8 mouse cellular contexts compared by ENCODE assay signal in genomic region chr6:35177650-35178272, GRCm38 (mm10). TPM values are rescaled to one million over a fixed set of nuclear protein-coding genes. Genes with fewer than 3 reads are reported as not detected.
DNase-seq lines count a peak whose midpoint lies in the region; ATAC-seq and TF ChIP-seq lines count a peak whose summit lies in the region.

No protein-coding gene starts in this region.

- no peaks in the 10 kb centered on the region for H3K36me3 ChIP-seq in kidney, embryonic 15.5 days
- H3K36me3 ChIP-seq in heart, embryonic 15.5 days = no peaks in the 10 kb centered on the region
- no peaks in the 10 kb centered on the region for H3K36me3 ChIP-seq in liver, embryonic 11.5 days (ENCODE audit: control insufficient read depth, insufficient read depth, low read length)
- H3K36me3 ChIP-seq in midbrain, postnatal 0 days (ENCODE audit: insufficient read depth, low read length) = no peaks in the 10 kb centered on the region

- H3K27ac ChIP-seq in kidney, embryonic 15.5 days = peak overlapping the region; percentile 97
- H3K27ac ChIP-seq in heart, embryonic 15.5 days = peak overlapping the region; percentile 93
- peak overlapping the region; percentile 93 for H3K27ac ChIP-seq in liver, embryonic 11.5 days (ENCODE audit: low read depth, low read length)
- H3K27ac ChIP-seq in midbrain, postnatal 0 days (ENCODE audit: low read depth, low read length) = peak overlapping the region; percentile 99

- H3K4me1 ChIP-seq in kidney, embryonic 15.5 days = 0 out of 2 replicates have a peak, but pooled peaks cover 4% of the 10 kb centered on the region
- peaks cover 6% of the 10 kb centered on the region; the same call in 1 of the 2 replicates for H3K4me1 ChIP-seq in heart, embryonic 15.5 days (replicated peaks)
- peaks cover 10% of the 10 kb centered on the region for H3K4me1 ChIP-seq in liver, embryonic 11.5 days (replicated peaks; ENCODE audit: control insufficient read depth, insufficient read depth, low read length)
- H3K4me1 ChIP-seq in midbrain, postnatal 0 days (ENCODE audit: insufficient read depth, low read length) = no peaks in the 10 kb centered on the region

- DNase-seq in kidney, adult 18-20 months = no peak
- peak; percentile 73 for DNase-seq in R1 (ENCODE audit: low read depth, low spot score)
- DNase-seq in embryo, embryonic 11.5 days (ENCODE audit: low read depth, low spot score) = peak; percentile 29
- peak; percentile 77 for DNase-seq in liver, embryonic 11.5 days (ENCODE audit: low spot score)
- peak; percentile 45 for DNase-seq in midbrain, postnatal 0 days (ENCODE audit: low spot score)
- DNase-seq in testis, postnatal 14 days (ENCODE audit: low spot score) = peak; percentile 82

- H3K9me3 ChIP-seq in kidney, embryonic 15.5 days (replicated peaks) = no peaks in the 10 kb centered on the region
- H3K9me3 ChIP-seq in heart, embryonic 15.5 days (replicated peaks) = no peaks in the 10 kb centered on the region
- H3K9me3 ChIP-seq in liver, embryonic 11.5 days (ENCODE audit: control insufficient read depth, low read length) = no peaks in the 10 kb centered on the region
- no peaks in the 10 kb centered on the region for H3K9me3 ChIP-seq in midbrain, postnatal 0 days (ENCODE audit: low read length)

- H3K9ac ChIP-seq in kidney, embryonic 15.5 days = peak overlapping the region; percentile 94
- peak overlapping the region; percentile 81 for H3K9ac ChIP-seq in heart, embryonic 15.5 days
- H3K9ac ChIP-seq in liver, embryonic 11.5 days (ENCODE audit: low read depth, low read length) = peak overlapping the region; percentile 97
- H3K9ac ChIP-seq in midbrain, postnatal 0 days (replicated peaks; ENCODE audit: low read length, poor library complexity, severe bottlenecking) = peak overlapping the region; percentile 91

- under 1% methylated on average over 69 of the region's 69 CpGs for WGBS in kidney, embryonic 15.5 days
- under 1% methylated on average over 66 of the region's 69 CpGs for WGBS in heart, embryonic 15.5 days
- WGBS in liver, embryonic 11.5 days = under 1% methylated on average over 64 of the region's 69 CpGs
- WGBS in midbrain, postnatal 0 days = under 1% methylated on average over 66 of the region's 69 CpGs

- no peak for TF ChIP-seq CTCF in midbrain, postnatal 0 days (IDR thresholded peaks at IDR 0.05)

- H3K4me3 ChIP-seq in kidney, embryonic 15.5 days (replicated peaks) = peak overlapping the region; percentile 90
- peak overlapping the region; percentile 70 for H3K4me3 ChIP-seq in heart, embryonic 15.5 days
- peak overlapping the region; percentile 94 for H3K4me3 ChIP-seq in liver, embryonic 11.5 days (ENCODE audit: low read depth, low read length)
- H3K4me3 ChIP-seq in midbrain, postnatal 0 days (ENCODE audit: low read depth, low read length) = peak overlapping the region; percentile 91

- ATAC-seq in kidney, embryonic 15.5 days (replicated peaks; ENCODE audit: low FRiP score) = peak; percentile 72; the same call in 1 of the 2 replicates
- peak; percentile 51 for ATAC-seq in heart, embryonic 15.5 days (replicated peaks; ENCODE audit: insufficient number of reproducible peaks, insufficient read depth, low FRiP score, low read depth)
- ATAC-seq in liver, embryonic 11.5 days (replicated peaks; ENCODE audit: low FRiP score) = peak; percentile 55
- ATAC-seq in midbrain, postnatal 0 days (ENCODE audit: low FRiP score) = peak; percentile 85

- H3K27me3 ChIP-seq in kidney, embryonic 15.5 days = no peaks in the 10 kb centered on the region
- no peaks in the 10 kb centered on the region for H3K27me3 ChIP-seq in heart, embryonic 15.5 days
- no peaks in the 10 kb centered on the region for H3K27me3 ChIP-seq in liver, embryonic 11.5 days (replicated peaks; ENCODE audit: control insufficient read depth, insufficient read depth, low read length)
- no peaks in the 10 kb centered on the region for H3K27me3 ChIP-seq in midbrain, postnatal 0 days (ENCODE audit: insufficient read depth, low read length)

- peak overlapping the region; percentile 86 for H3K4me2 ChIP-seq in kidney, embryonic 15.5 days
- H3K4me2 ChIP-seq in heart, embryonic 15.5 days = peak overlapping the region; percentile 87
- H3K4me2 ChIP-seq in liver, embryonic 11.5 days = peak overlapping the region; percentile 82
- H3K4me2 ChIP-seq in midbrain, postnatal 0 days (ENCODE audit: low read depth, low read length, poor library complexity, severe bottlenecking) = peak overlapping the region; percentile 82

RNA-seq across cellular contexts. Expression of gene Nup205, which starts 0.5 kb away (rescaled TPM):
- polyA plus RNA-seq in kidney, embryonic 15.5 days (2015; fragmentation: Nextera tagmentation; extraction: Ambion mirVana) = 38.1 and 43.7 TPM in 2 replicates
- polyA plus RNA-seq in heart, embryonic 15.5 days (2015; fragmentation: Nextera tagmentation; extraction: Ambion mirVana) = 18.9 and 24.4 TPM in 2 replicates
- 63.0 and 74.0 TPM in 2 replicates for polyA plus RNA-seq in liver, embryonic 11.5 days (2014; fragmentation: Nextera tagmentation; extraction: Ambion mirVana)
- total RNA-seq in midbrain, postnatal 0 days (2014; rRNA removed) = 41.7 and 50.2 TPM in 2 replicates
- 9.4 and 10.3 TPM in 2 replicates for polyA plus RNA-seq in midbrain, postnatal 0 days (2015; fragmentation: Nextera tagmentation; extraction: Ambion mirVana)

RNA-seq across cellular contexts. Expression of gene Cnot4, which starts 44.2 kb away (rescaled TPM):
- polyA plus RNA-seq in kidney, embryonic 15.5 days (2015; fragmentation: Nextera tagmentation; extraction: Ambion mirVana) = 26.1 and 28.2 TPM in 2 replicates
- 17.6 and 19.9 TPM in 2 replicates for polyA plus RNA-seq in heart, embryonic 15.5 days (2015; fragmentation: Nextera tagmentation; extraction: Ambion mirVana)
- polyA plus RNA-seq in liver, embryonic 11.5 days (2014; fragmentation: Nextera tagmentation; extraction: Ambion mirVana) = 25.0 and 26.3 TPM in 2 replicates
- 28.4 and 33.9 TPM in 2 replicates for total RNA-seq in midbrain, postnatal 0 days (2014; rRNA removed)
- polyA plus RNA-seq in midbrain, postnatal 0 days (2015; fragmentation: Nextera tagmentation; extraction: Ambion mirVana) = 28.0 and 29.9 TPM in 2 replicates
